Mouse (Mus musculus) bone marrow macrophage, adult 2 months (primary cell): ENCODE data around the gene Prom2. TPM values are rescaled to one million over a fixed set of nuclear protein-coding genes. Genes with fewer than 3 reads are reported as not detected.

Source experiments
- H3K27ac ChIP-seq: 2 replicates; pipeline ENCODE4 v1.5.1; 2012; ENCODE audit warnings: low read depth, low read length; ENCODE audit not compliant: insufficient read depth
- H3K4me1 ChIP-seq: 2 replicates; pipeline ENCODE4 v1.6.1; 2012; ENCODE audit warnings: low read length; ENCODE audit not compliant: control insufficient read depth, insufficient read depth
- H3K4me3 ChIP-seq: 2 replicates; pipeline ENCODE4 v1.5.1; 2012; ENCODE audit warnings: mild to moderate bottlenecking, low read length, moderate library complexity; ENCODE audit not compliant: insufficient read depth
- CTCF ChIP-seq: IDR thresholded peaks from 2 replicates; pipeline ENCODE4 v1.5.1; 2012; ENCODE audit warnings: low read depth, mild to moderate bottlenecking, low read length, moderate library complexity
- POLR2A ChIP-seq: IDR thresholded peaks from 2 replicates; pipeline ENCODE4 v1.6.1; 2012; ENCODE audit warnings: mild to moderate bottlenecking, low read depth, low read length, borderline replicate concordance
- polyA plus RNA-seq: library from polyadenylated mRNA; stranded (reverse); fragments of >200 nt; gene quantifications from 2 replicates; pipeline ENCODE4 v1.2.4, GENCODE M21; 2012; ENCODE audit not compliant: missing spikeins, insufficient read depth, insufficient read length

Gene Prom2
- polyA plus RNA-seq, 1 experiment = not detected

DNA sequence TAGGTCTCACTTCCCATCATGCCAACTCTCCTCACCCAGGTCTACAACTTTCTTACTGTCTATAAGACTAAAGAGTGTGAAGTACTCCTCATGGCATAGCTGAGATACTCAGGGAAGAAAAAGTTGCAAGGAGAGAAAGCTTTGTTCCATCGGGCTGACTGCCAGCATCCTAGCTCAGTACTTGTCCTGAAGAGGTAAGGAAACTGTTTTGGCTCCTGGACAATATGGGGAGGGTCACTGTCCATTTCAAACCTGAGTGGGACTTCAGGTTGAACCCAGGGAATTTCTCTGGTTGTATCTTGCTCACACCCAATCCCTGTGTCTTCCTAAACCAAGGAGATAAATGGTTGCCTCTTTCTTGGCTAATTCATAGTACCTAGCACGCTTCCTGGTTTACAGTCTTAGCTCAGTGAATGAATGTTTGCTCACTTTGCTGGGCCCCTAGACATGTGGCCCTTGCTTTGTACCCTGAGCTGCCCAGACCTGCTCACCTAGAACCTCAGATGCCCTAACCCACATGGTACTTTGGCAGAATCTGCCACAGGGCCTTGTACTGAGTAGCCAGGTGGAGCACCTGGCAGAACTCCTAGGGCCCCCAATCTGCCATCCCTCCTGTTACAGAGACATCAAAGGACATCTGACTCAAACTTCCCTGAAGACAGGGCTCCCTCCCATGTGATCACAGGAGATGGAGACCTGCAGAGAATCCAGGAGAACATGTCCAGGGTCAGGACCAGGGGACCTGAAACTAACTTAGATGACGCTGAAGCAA lies 16.1 kb downstream of the Prom2 start:
- TF ChIP-seq CTCF (no peak), POLR2A (no peak)
- H3K4me1 ChIP-seq = peaks cover 28% of the 10 kb centered on the region
- no peak overlapping the region for H3K4me3 ChIP-seq
- H3K27ac ChIP-seq = peak overlapping the region; percentile 7; the same call in 1 of the 2 replicates

DNA sequence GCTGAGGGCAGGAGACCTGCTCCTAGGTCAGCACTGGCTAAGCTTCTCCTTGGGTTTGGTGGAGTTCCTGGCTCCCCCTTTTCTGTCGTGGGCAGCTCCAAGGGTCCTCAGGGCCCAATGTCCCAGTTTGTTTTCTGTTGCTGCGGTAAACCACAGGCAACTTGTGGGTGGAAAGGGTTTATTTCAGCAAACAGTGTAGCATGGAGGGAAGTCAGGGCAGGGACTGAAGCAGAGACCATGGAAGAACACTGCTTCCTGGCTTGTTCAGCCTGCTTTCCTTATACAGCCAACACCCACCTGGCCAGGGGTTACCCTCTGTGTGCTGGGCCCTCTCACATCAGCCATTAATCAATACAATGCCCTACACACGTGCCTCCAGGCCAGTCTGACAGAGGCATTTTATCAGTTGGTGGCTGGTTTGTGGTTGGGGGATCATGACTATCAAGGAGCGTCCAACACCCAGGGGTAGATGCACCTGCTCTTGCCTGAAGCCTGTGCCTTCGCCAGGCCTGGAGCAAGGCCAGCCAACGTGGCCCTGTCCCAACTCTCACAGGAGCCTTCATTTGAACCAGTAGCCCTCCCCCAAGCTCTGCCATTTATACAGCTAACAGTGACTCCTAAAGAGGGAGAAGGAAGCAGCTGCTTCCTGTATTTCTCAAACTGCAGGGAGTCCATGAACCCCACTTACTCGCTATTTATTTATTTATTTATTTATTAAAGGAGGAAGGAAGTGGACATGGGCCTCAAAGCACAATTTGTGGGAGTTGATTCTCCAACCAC lies 17.1 kb downstream of the Prom2 start:
- Histone ChIP-seq H3K4me1 (peaks cover 32% of the 10 kb centered on the region), H3K27ac (peak overlapping the region; percentile 42), H3K4me3 (peak overlapping the region; percentile 2; the same call in 1 of the 2 replicates)
- TF ChIP-seq CTCF = no peak

DNA sequence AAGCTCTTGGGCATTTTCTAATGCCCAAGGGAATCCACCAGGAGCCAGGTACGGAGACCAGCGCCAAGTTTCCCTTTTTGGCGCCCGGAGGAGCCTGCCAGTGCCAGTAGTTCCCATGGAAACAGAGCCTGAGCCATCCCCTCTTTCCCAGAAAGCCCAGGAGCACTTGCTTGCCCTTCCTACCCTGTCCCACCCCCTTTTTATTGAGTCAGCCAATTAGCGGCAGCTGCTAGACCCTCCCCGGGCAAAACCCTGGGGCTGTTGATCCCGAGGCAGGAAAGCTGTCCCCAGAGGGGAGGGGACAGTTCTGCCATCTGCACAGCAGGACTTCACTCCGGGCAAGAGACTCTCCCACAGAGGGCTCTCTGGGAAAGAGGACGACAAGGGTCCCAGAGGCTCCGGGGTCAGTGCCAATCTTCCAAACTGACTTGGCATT lies 19.2 kb downstream of the Prom2 start, which contains the start of gene Kcnip3:
Gene Kcnip3 (minus strand): TSS at position 89 of the 436 bp plus-strand sequence.
- H3K4me3 ChIP-seq = no peak within 1 kb of the TSS

DNA sequence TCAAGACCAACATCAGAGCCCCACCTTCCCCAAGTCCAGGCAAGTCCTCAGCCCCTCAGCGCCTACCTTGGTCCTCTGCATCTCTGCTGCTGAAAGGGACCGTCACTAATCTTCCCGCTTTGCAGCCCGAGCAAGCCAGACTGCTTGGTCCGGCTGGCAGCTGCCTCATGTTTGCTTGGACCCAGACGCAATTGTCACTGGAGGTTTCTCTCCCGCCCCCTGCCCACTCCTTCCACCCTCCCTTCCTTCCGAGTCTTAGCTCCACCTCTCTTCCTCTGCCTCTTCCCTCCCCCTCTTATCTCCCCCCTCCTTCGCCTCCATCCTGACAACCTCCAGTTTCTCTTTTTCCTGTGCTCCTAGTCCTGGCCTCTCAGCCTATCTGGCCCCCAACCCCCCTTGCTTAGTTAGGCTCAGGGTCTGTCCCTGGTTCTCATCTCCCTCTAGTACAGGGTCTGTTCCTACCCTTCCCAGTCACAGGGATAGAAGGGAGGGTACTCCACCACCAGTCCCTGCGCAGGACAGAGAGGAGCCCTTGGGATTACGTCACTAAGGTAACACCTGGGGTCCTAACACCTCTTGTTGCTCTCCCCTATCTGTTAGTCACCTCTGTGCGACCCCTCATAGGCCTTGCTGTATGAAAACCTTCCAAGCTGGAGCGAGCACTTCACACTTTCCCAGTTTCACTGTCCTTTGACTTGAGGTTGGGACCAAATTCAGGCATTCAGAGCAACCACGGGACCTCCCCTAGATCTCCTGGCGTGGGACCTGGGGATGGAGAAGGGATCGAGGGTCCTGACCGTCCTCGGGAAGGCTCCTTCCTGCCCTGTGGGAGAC lies 19.9 kb downstream of the Prom2 start:
- Histone ChIP-seq H3K4me3 (no peak overlapping the region), H3K4me1 (peaks cover 41% of the 10 kb centered on the region), H3K27ac (no peak overlapping the region)
- TF ChIP-seq POLR2A (no peak), CTCF (no peak)

More for the DNA sequence above, 19.2 kb downstream of the Prom2 start, which contains the start of gene Kcnip3:
- Histone ChIP-seq H3K27ac (no peak within 1 kb of the TSS), H3K4me1 (peaks cover 41% of the 10 kb centered on the region)
- no peak for TF ChIP-seq CTCF
- TF ChIP-seq POLR2A = no peak

DNA sequence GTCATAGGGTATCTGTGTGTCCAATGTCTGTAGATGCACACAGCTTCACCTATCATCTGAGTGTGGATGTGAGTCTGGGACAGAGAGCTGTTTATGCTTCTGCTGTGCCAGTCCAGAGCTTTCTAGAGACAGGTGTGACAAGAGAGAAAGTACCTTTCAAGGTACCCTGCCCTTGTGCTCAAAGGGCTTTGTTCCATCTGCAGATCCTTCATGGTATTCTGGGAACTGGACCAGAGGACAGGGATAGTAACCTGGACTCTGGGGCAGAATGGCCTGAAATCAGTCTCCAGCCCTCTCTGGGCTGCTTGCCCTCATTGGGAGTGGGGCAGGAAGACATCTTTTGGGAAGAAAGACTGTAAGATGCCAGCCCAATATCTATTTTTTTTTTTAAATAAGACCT lies 21.1 kb downstream of the Prom2 start:
- no peak for TF ChIP-seq POLR2A
- no peak for TF ChIP-seq CTCF
- Histone ChIP-seq H3K4me1 (peaks cover 36% of the 10 kb centered on the region), H3K4me3 (no peak overlapping the region), H3K27ac (no peak overlapping the region)

DNA sequence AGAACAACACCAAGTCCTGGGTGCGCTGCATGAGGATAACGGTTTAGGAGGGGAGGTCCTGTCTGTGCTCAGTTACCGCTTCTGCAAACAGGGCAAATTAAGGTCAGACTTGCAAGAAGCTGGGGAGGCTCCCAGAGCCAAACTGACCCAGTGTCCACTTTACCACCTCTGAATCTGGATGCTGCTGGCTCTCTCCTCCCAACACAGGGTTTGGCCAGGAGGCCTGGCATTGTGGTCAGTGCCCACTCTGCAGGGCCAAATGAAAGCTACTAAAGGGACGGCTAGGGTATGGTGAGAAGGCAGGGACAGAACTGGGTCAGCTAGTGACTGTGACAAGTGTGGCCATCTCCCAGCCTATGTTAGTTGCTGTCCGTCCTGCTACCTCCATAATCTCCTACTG lies 22.0 kb downstream of the Prom2 start:
- Histone ChIP-seq H3K4me1 (peaks cover 31% of the 10 kb centered on the region), H3K4me3 (no peak overlapping the region), H3K27ac (no peak overlapping the region)
- TF ChIP-seq POLR2A = no peak
- TF ChIP-seq CTCF = no peak

DNA sequence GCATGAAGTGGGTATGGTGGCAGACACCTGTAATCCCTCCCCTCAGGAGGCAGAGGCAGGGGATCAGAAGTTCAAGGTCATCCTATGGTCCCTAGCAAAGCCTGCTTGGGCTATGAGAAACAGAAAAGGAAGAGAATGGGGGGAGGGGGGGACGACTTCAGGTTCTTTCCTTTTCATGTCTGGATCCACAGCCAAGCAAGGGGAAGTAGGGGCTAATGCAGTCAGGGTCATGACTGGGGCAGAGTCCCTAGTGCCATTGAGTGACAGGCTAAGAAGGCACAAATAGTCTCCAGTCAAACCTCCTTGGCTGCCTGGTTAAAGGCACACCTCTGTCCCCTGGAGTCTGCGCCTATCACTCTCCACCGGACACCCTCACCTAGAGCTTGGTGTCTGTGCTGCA lies 22.4 kb downstream of the Prom2 start:
- H3K4me3 ChIP-seq = no peak overlapping the region
- TF ChIP-seq CTCF (no peak), POLR2A (no peak)
- no peak overlapping the region for H3K27ac ChIP-seq
- peaks cover 26% of the 10 kb centered on the region for H3K4me1 ChIP-seq

DNA sequence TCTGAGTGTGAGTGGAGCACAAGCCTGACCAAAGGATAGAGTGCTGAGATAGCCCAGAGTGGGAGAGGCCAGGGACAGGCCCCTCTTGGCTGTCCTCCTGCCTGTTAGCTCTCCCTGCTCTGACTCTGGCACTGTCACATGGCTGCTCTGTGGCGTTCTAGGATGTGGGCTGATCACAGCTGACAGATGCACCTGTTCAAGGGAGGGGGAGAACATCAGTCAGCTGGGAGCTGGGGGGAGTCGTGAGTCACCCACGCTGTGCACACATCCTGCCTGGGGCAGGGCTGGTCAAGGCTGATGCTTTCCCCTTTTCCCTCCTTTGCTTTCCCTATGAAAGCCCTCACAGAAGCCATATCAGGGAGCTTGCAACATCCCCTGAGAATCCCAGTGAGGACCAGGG lies 23.0 kb downstream of the Prom2 start:
- H3K4me1 ChIP-seq = peaks cover 20% of the 10 kb centered on the region
- TF ChIP-seq POLR2A (no peak), CTCF (no peak)
- H3K4me3 ChIP-seq = no peak overlapping the region
- no peak overlapping the region for H3K27ac ChIP-seq

DNA sequence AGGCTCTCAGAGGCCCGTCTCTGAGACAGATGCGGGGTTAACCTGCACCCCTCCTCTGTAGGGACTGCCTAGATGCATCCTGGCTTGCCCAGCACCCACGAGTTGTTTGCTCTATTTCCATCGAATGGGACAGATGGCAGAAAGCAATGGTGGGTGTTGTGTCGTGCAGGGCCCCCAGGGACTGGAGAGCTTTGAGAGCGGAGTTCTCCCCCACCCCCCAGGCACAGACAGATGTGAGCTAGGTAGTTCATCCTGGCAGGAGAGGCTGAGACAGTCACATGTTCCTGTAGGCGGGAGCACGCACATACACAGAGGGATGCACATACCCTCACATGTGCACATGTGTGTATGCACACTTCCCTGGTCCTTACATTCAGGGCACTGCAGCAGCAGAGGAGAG lies 24.2 kb downstream of the Prom2 start:
- Histone ChIP-seq H3K27ac (no peak overlapping the region), H3K4me3 (no peak overlapping the region), H3K4me1 (peaks cover 13% of the 10 kb centered on the region)
- TF ChIP-seq POLR2A = no peak
- no peak for TF ChIP-seq CTCF
